Comparison of ENCODE assay signal across 8 mouse cellular contexts in the genomic region with DNA sequence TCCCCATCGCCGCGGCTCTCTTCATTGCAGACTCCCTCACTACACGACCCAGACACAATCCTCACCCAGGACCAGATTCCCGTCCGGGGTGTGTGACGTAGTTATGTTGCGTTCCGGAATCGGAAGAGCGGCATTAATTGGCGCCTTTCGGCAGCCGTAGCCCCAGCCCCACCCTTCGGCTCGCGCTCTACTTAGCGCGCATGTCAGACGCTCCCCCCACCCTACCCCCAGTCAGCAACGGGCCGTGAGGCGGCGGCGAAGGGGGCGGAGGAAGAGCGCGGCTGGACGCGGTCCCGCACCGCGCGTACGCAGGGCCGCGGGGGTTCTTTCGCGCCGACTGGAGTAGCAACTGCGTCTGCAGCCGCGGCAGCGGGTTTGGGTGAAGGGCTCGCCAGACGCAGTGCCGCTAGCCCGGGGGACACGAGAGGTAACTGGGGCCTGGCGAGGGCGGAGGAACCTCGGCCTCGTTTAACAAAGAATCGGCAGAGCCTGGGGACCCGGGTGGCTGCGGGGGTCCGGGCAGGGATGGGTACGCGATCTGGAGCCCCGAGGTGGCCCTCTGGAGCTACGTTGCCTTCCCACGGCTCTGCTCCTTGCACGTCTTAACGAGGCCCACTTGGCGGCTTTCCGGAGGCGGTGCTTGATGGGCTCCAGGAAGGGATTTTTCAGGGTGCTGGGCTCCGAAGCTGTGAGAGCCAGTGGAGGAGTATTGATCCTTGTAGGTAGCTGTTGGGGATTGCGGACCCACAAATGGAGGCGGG. TPM values are rescaled to one million over a fixed set of nuclear protein-coding genes. Genes with fewer than 3 reads are reported as not detected.
A peak's percentile ranks its signal among the peaks of the same experiment; 100 is the strongest.
DNase-seq lines count a peak whose midpoint lies in the region; ATAC-seq and TF ChIP-seq lines count a peak whose summit lies in the region.

A gene (plus strand): TSS at position 197 of the 761 bp plus-strand sequence.

- no peaks in the 10 kb centered on the region for H3K27me3 ChIP-seq in heart, embryonic 12.5 days (replicated peaks)
- H3K27me3 ChIP-seq in kidney, postnatal 0 days (ENCODE audit: insufficient read depth, low read length), result no peaks in the 10 kb centered on the region
- H3K27me3 ChIP-seq in liver, embryonic 11.5 days (replicated peaks; ENCODE audit: control insufficient read depth, insufficient read depth, low read length), result no peaks in the 10 kb centered on the region
- no peaks in the 10 kb centered on the region for H3K27me3 ChIP-seq in stomach, embryonic 14.5 days (ENCODE audit: control insufficient read depth, insufficient read depth, low read length)

- peak within 1 kb of the TSS; percentile 90 for H3K4me3 ChIP-seq in heart, embryonic 12.5 days
- H3K4me3 ChIP-seq in kidney, postnatal 0 days (replicated peaks; ENCODE audit: low read depth, low read length), result peak within 1 kb of the TSS; percentile 94
- H3K4me3 ChIP-seq in liver, embryonic 11.5 days (ENCODE audit: low read depth, low read length), result peak within 1 kb of the TSS; percentile 76
- H3K4me3 ChIP-seq in stomach, embryonic 14.5 days (ENCODE audit: low read depth, low read length), result peak within 1 kb of the TSS; percentile 73

- ATAC-seq in erythroid progenitor cell, adult 5-6 weeks (replicated peaks; ENCODE audit: low FRiP score, poor library complexity, severe bottlenecking), result peak; percentile 82
- peak; percentile 92 for ATAC-seq in heart, embryonic 12.5 days (ENCODE audit: insufficient number of reproducible peaks, low FRiP score)
- ATAC-seq in kidney, postnatal 0 days (replicated peaks; ENCODE audit: low FRiP score, low read depth), result peak; percentile 94
- ATAC-seq in liver, embryonic 11.5 days (replicated peaks; ENCODE audit: low FRiP score), result peak; percentile 89
- peak; percentile 92 for ATAC-seq in stomach, embryonic 14.5 days (ENCODE audit: insufficient number of reproducible peaks, insufficient read depth, low FRiP score, low read depth)

- peaks cover 12% of the 10 kb centered on the region for H3K36me3 ChIP-seq in heart, embryonic 12.5 days
- H3K36me3 ChIP-seq in kidney, postnatal 0 days (ENCODE audit: insufficient read depth, low read length), result peaks cover 5% of the 10 kb centered on the region; the same call in 1 of the 2 replicates
- peaks cover 9% of the 10 kb centered on the region; the same call in 1 of the 2 replicates for H3K36me3 ChIP-seq in liver, embryonic 11.5 days (ENCODE audit: control insufficient read depth, insufficient read depth, low read length)
- peaks cover 10% of the 10 kb centered on the region; the same call in 1 of the 2 replicates for H3K36me3 ChIP-seq in stomach, embryonic 14.5 days (ENCODE audit: control insufficient read depth, insufficient read depth, low read length)

- H3K9ac ChIP-seq in heart, embryonic 12.5 days, result peak within 1 kb of the TSS; percentile 98
- peak within 1 kb of the TSS; percentile 98 for H3K9ac ChIP-seq in kidney, postnatal 0 days (ENCODE audit: low read depth, low read length)
- H3K9ac ChIP-seq in liver, embryonic 11.5 days (ENCODE audit: low read depth, low read length), result peak within 1 kb of the TSS; percentile 78
- peak within 1 kb of the TSS; percentile 91 for H3K9ac ChIP-seq in stomach, embryonic 14.5 days (replicated peaks; ENCODE audit: low read depth, low read length)

- peak within 1 kb of the TSS; percentile 94 for H3K27ac ChIP-seq in heart, embryonic 12.5 days (ENCODE audit: poor library complexity, severe bottlenecking)
- H3K27ac ChIP-seq in kidney, postnatal 0 days, result peak within 1 kb of the TSS; percentile 96
- peak within 1 kb of the TSS; percentile 97 for H3K27ac ChIP-seq in liver, embryonic 11.5 days (ENCODE audit: low read depth, low read length)
- H3K27ac ChIP-seq in stomach, embryonic 14.5 days (ENCODE audit: low read length), result peak within 1 kb of the TSS; percentile 98

- peaks cover 20% of the 10 kb centered on the region for H3K4me1 ChIP-seq in heart, embryonic 12.5 days (replicated peaks)
- peaks cover 6% of the 10 kb centered on the region for H3K4me1 ChIP-seq in kidney, postnatal 0 days (replicated peaks; ENCODE audit: insufficient read depth, low read length)
- H3K4me1 ChIP-seq in liver, embryonic 11.5 days (replicated peaks; ENCODE audit: control insufficient read depth, insufficient read depth, low read length), result peaks cover 16% of the 10 kb centered on the region
- peaks cover 16% of the 10 kb centered on the region for H3K4me1 ChIP-seq in stomach, embryonic 14.5 days (ENCODE audit: control insufficient read depth, insufficient read depth, low read length)

- peak within 1 kb of the TSS; percentile 80 for H3K4me2 ChIP-seq in heart, embryonic 12.5 days
- peak within 1 kb of the TSS; percentile 67 for H3K4me2 ChIP-seq in kidney, postnatal 0 days (ENCODE audit: low read length)
- H3K4me2 ChIP-seq in liver, embryonic 11.5 days, result peak within 1 kb of the TSS; percentile 92
- H3K4me2 ChIP-seq in stomach, embryonic 14.5 days (replicated peaks; ENCODE audit: low read depth, low read length), result peak within 1 kb of the TSS; percentile 77

- peak; percentile 98 for DNase-seq in CD4-positive helper T cell, adult 2 months (ENCODE audit: low read depth, low spot score)
- DNase-seq in brain, embryonic 18.5 days (ENCODE audit: low read depth, low spot score), result peak; percentile 97
- peak; percentile 97 for DNase-seq in kidney, postnatal 0 days (ENCODE audit: low spot score)
- DNase-seq in liver, embryonic 11.5 days (ENCODE audit: low spot score), result peak; percentile 87
- DNase-seq in naive thymus-derived CD4-positive, alpha-beta T cell, adult 2 months (ENCODE audit: low read depth), result peak; percentile 97

- no peaks in the 10 kb centered on the region for H3K9me3 ChIP-seq in heart, embryonic 12.5 days (replicated peaks)
- no peaks in the 10 kb centered on the region for H3K9me3 ChIP-seq in kidney, postnatal 0 days (replicated peaks; ENCODE audit: low read length)
- H3K9me3 ChIP-seq in liver, embryonic 11.5 days (ENCODE audit: control insufficient read depth, low read length), result no peaks in the 10 kb centered on the region
- H3K9me3 ChIP-seq in stomach, embryonic 14.5 days (ENCODE audit: control insufficient read depth, low read depth, low read length), result no peaks in the 10 kb centered on the region

- WGBS in heart, embryonic 12.5 days, result under 1% methylated on average over 70 of the region's 70 CpGs
- under 1% methylated on average over 70 of the region's 70 CpGs for WGBS in kidney, postnatal 0 days
- under 1% methylated on average over 70 of the region's 70 CpGs for WGBS in liver, embryonic 11.5 days
- WGBS in stomach, embryonic 14.5 days, result under 1% methylated on average over 70 of the region's 70 CpGs

- no peak for TF ChIP-seq CTCF in kidney, postnatal 0 days (IDR thresholded peaks at IDR 0.05; ENCODE audit: low read depth)

RNA-seq across cellular contexts. Expression of the gene that starts here (rescaled TPM):
- total RNA-seq in erythroid progenitor cell, adult 5-6 weeks (2015; ENCODE audit: low replicate concordance), result 28.9 and 47.6 TPM in 2 replicates
- 60.4 and 91.1 TPM in 2 replicates for total RNA-seq in erythroid progenitor cell, adult 5-6 weeks (2017; ENCODE audit: low replicate concordance)
- 59.1 and 60.7 TPM in 2 replicates for polyA plus RNA-seq in heart, embryonic 12.5 days (2016; fragmentation: Nextera tagmentation; extraction: Ambion mirVana)
- polyA plus RNA-seq in kidney, postnatal 0 days (2015; fragmentation: Nextera tagmentation; extraction: Ambion mirVana), result 48.6 and 52.1 TPM in 2 replicates
- 63.3 and 68.2 TPM in 2 replicates for polyA plus RNA-seq in liver, embryonic 11.5 days (2014; fragmentation: Nextera tagmentation; extraction: Ambion mirVana)
- polyA plus RNA-seq in stomach, embryonic 14.5 days (2014; fragmentation: Nextera tagmentation; extraction: Ambion mirVana), result 67.9 TPM in 2 replicates

Comparison
In these comparisons a context has a peak if more than half of its experiments do, and no peak if none do; other contexts are left out.
1. Peak in every context shown above with its lines: DNase-seq, ATAC-seq, H3K4me3 ChIP-seq and H3K27ac ChIP-seq.